Mouse (Mus musculus): ENCODE measurements around the gene Iqcf1. TPM values are rescaled to one million over a fixed set of nuclear protein-coding genes. Genes with fewer than 3 reads are reported as not detected.

The Iqcf1 gene
- polyA plus RNA-seq, 1 experiment from 2014 or later, result not detected

DNA sequence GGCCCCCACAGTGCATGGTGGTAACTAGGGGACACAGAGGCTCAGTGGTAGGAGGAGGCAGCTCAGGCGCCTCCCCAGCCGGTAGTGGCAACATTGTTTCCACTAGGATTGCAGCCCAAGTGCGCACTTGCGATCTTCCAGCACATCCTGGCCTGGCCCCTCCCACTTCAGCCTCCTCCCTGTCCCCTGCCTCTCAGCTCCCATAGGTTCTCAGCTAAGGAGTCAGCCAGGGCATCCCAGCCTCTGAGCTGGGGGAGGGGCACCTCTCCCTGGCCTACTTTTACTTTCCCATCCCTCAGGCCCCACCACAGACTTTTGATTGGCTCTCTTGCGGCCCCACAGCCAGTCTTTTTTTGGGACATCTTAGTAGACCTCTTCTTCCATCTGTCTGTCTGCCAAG lies 27.9 kb upstream of the Iqcf1 start:
- H3K9me3 ChIP-seq (ENCODE audit: control insufficient read depth, low read length), result no peaks in the 10 kb centered on the region
- ATAC-seq, result no peak
- H3K36me3 ChIP-seq (ENCODE audit: control insufficient read depth, insufficient read depth), result no peaks in the 10 kb centered on the region
- no peaks in the 10 kb centered on the region for H3K27me3 ChIP-seq (replicated peaks; ENCODE audit: control insufficient read depth, insufficient read depth, low read length)
- H3K4me3 ChIP-seq (replicated peaks; ENCODE audit: low read length), result no peak overlapping the region
- no peak overlapping the region for H3K27ac ChIP-seq (ENCODE audit: low read length)
- WGBS, result 10% methylated on average over 5 of the region's 5 CpGs
- no peak overlapping the region for H3K9ac ChIP-seq (replicated peaks; ENCODE audit: low read depth, low read length)
- H3K4me2 ChIP-seq (ENCODE audit: low read length), result no peak overlapping the region
- H3K4me1 ChIP-seq (replicated peaks; ENCODE audit: control insufficient read depth, insufficient read depth, low read length), result peaks cover 8% of the 10 kb centered on the region; the same call in 1 of the 2 replicates

DNA sequence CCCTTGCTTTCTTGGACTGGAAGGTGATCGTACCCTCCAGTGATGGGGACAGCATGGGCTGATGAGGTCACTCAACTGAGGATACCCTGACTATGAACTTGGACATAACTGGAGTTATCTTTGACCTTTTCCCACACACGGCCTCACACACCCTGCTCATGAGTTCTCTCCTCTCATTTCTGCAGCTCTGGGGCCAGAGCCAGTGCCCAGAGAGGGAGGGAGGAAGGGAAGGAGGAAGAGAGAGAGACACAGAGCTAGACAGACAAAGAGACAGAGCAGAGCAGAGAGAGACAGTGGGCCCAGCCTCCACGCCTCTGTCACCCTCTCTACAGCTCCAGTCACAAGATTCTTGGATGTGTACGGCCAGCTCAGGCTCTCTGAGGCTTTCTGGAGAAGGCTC lies 27.4 kb upstream of the Iqcf1 start:
- Histone ChIP-seq H3K4me1 (replicated peaks; ENCODE audit: control insufficient read depth, insufficient read depth, low read length) (peaks cover 8% of the 10 kb centered on the region; the same call in 1 of the 2 replicates), H3K27me3 (replicated peaks; ENCODE audit: control insufficient read depth, insufficient read depth, low read length) (no peaks in the 10 kb centered on the region), H3K4me2 (ENCODE audit: low read length) (no peak overlapping the region), H3K4me3 (replicated peaks; ENCODE audit: low read length) (no peak overlapping the region), H3K9me3 (ENCODE audit: control insufficient read depth, low read length) (no peaks in the 10 kb centered on the region), H3K27ac (ENCODE audit: low read length) (no peak overlapping the region), H3K9ac (replicated peaks; ENCODE audit: low read depth, low read length) (no peak overlapping the region), H3K36me3 (ENCODE audit: control insufficient read depth, insufficient read depth) (no peaks in the 10 kb centered on the region)
- ATAC-seq, result no peak
- WGBS, result 64% methylated on average over 4 of the region's 4 CpGs

- Histone ChIP-seq H3K4me2 (ENCODE audit: low read length) (no peak overlapping the region), H3K4me3 (replicated peaks; ENCODE audit: low read length) (no peak overlapping the region), H3K9ac (replicated peaks; ENCODE audit: low read depth, low read length) (no peak overlapping the region), H3K9me3 (ENCODE audit: control insufficient read depth, low read length) (no peaks in the 10 kb centered on the region), H3K36me3 (ENCODE audit: control insufficient read depth, insufficient read depth) (no peaks in the 10 kb centered on the region), H3K4me1 (replicated peaks; ENCODE audit: control insufficient read depth, insufficient read depth, low read length) (peaks cover 15% of the 10 kb centered on the region), H3K27me3 (replicated peaks; ENCODE audit: control insufficient read depth, insufficient read depth, low read length) (no peaks in the 10 kb centered on the region), H3K27ac (ENCODE audit: low read length) (no peak overlapping the region)
- 90% methylated on average over 16 of the region's 16 CpGs for WGBS
- no peak for ATAC-seq
Measured at GRCm38 (mm10) chr9:106473081-106473752, 26.6 kb upstream of the Iqcf1 start.

- H3K9ac ChIP-seq (replicated peaks; ENCODE audit: low read depth, low read length), result no peak overlapping the region
Measured at GRCm38 (mm10) chr9:106473753-106474105, 26.0 kb upstream of the Iqcf1 start.

DNA sequence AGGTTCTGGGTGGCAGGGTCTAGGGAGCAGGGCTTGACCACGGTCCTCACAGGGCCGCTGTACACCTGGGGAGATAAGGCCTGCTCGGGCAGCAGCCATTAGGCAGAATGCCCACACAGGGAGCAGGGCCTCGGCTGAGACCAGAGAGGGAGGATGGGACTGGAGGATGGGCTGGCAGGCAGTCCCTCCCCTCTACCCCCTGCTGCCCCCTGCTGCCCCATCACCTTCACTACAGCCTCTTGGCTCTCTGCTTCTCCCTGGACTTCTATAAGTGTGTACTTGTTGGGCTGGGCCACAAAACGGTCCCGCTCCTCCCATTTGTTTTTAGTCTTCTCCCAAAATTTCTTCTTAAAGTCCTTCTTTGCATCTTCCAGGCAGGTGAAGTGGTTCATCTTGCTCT lies 25.3 kb upstream of the Iqcf1 start:
- peaks cover 20% of the 10 kb centered on the region for H3K4me1 ChIP-seq (replicated peaks; ENCODE audit: control insufficient read depth, insufficient read depth, low read length)
- H3K4me2 ChIP-seq (ENCODE audit: low read length), result no peak overlapping the region
- no peaks in the 10 kb centered on the region for H3K9me3 ChIP-seq (ENCODE audit: control insufficient read depth, low read length)
- H3K27me3 ChIP-seq (replicated peaks; ENCODE audit: control insufficient read depth, insufficient read depth, low read length), result no peaks in the 10 kb centered on the region
- 3% methylated on average over 6 of the region's 6 CpGs for WGBS
- ATAC-seq, result no peak
- no peaks in the 10 kb centered on the region for H3K36me3 ChIP-seq (ENCODE audit: control insufficient read depth, insufficient read depth)
- no peak overlapping the region for H3K27ac ChIP-seq (ENCODE audit: low read length)
- H3K9ac ChIP-seq (replicated peaks; ENCODE audit: low read depth, low read length), result no peak overlapping the region
- H3K4me3 ChIP-seq (replicated peaks; ENCODE audit: low read length), result no peak overlapping the region

More at GRCm38 (mm10) chr9:106473753-106474105, 26.0 kb upstream of the Iqcf1 start:
- no peaks in the 10 kb centered on the region for H3K9me3 ChIP-seq (ENCODE audit: control insufficient read depth, low read length)
- WGBS, result 81% methylated on average over 5 of the region's 5 CpGs
- no peaks in the 10 kb centered on the region for H3K36me3 ChIP-seq (ENCODE audit: control insufficient read depth, insufficient read depth)
- H3K27me3 ChIP-seq (replicated peaks; ENCODE audit: control insufficient read depth, insufficient read depth, low read length), result no peaks in the 10 kb centered on the region
- H3K4me3 ChIP-seq (replicated peaks; ENCODE audit: low read length), result no peak overlapping the region
- no peak overlapping the region for H3K4me2 ChIP-seq (ENCODE audit: low read length)
- H3K4me1 ChIP-seq (replicated peaks; ENCODE audit: control insufficient read depth, insufficient read depth, low read length), result peaks cover 20% of the 10 kb centered on the region
- H3K27ac ChIP-seq (ENCODE audit: low read length), result no peak overlapping the region
- ATAC-seq, result no peak

GRCm38 (mm10) chr9:106475046-106475445 lies 24.7 kb upstream of the Iqcf1 start:
- H3K9ac ChIP-seq (replicated peaks; ENCODE audit: low read depth, low read length), result no peak overlapping the region

GRCm38 (mm10) chr9:106475663-106476001 lies 24.1 kb upstream of the Iqcf1 start, which contains the start of gene Rrp9:
Gene Rrp9, plus strand, starts transcription at chr9:106475963.
- Histone ChIP-seq H3K4me3 (replicated peaks; ENCODE audit: low read length) (0 out of 2 replicates have a peak within 1 kb of the TSS, but pooled peaks have one; percentile 6), H3K4me2 (ENCODE audit: low read length) (peak within 1 kb of the TSS; percentile 28), H3K27ac (ENCODE audit: low read length) (no peak within 1 kb of the TSS), H3K9me3 (ENCODE audit: control insufficient read depth, low read length) (no peaks in the 10 kb centered on the region), H3K4me1 (replicated peaks; ENCODE audit: control insufficient read depth, insufficient read depth, low read length) (peaks cover 20% of the 10 kb centered on the region), H3K9ac (replicated peaks; ENCODE audit: low read depth, low read length) (no peak within 1 kb of the TSS), H3K36me3 (ENCODE audit: control insufficient read depth, insufficient read depth) (no peaks in the 10 kb centered on the region), H3K27me3 (replicated peaks; ENCODE audit: control insufficient read depth, insufficient read depth, low read length) (no peaks in the 10 kb centered on the region)
- WGBS, result 88% methylated on average over 10 of the region's 10 CpGs
- no peak for ATAC-seq

More at GRCm38 (mm10) chr9:106475046-106475445, 24.7 kb upstream of the Iqcf1 start:
- Histone ChIP-seq H3K4me3 (replicated peaks; ENCODE audit: low read length) (no peak overlapping the region), H3K36me3 (ENCODE audit: control insufficient read depth, insufficient read depth) (no peaks in the 10 kb centered on the region), H3K27me3 (replicated peaks; ENCODE audit: control insufficient read depth, insufficient read depth, low read length) (no peaks in the 10 kb centered on the region), H3K4me1 (replicated peaks; ENCODE audit: control insufficient read depth, insufficient read depth, low read length) (peaks cover 20% of the 10 kb centered on the region), H3K27ac (ENCODE audit: low read length) (no peak overlapping the region), H3K9me3 (ENCODE audit: control insufficient read depth, low read length) (no peaks in the 10 kb centered on the region), H3K4me2 (ENCODE audit: low read length) (no peak overlapping the region)
- ATAC-seq, result no peak
- 69% methylated on average over 7 of the region's 7 CpGs for WGBS

DNA sequence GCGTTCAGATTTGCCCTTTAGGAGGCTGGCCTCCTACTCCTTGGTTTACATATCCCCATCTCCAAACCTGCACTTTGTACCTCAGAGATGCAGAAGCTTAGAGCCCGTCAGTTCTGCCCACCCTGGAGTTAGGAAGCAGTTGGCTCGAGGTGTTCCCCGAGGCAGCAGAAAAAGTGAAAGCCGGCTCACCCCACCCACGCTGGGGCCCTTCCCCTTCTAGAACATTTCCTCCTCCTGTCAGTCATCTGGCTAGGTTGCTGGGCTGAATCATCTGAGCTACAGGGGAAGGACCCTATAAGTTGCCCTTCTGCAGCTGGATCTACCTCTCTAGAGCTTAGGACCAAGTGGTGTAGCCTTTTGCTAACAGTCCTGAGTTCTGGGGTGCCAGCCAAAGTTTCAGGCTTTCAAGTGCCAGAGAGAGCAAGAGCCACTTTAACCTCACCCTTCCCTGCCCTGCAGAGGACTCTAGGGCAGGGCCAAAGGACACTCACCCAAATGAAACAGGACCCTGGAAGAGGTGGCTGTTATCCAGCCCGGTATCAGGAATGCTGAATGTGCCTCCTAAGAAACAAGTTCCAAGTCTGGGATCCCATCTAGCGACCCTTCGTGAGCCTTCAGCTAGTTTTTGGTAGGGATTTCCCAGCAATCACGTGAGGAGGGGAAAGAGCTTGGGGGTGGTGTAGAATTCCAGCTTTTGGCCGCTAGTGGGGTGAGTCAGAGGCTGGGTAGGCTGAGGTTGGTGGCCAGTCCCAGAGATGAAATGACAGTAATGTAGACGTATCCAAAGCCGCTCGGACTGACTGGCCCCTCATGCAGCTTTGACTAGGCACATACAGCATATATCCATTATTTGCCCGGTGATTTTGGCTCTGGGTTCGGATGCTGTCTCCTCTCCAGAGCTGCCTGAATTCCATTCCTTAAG lies 23.5 kb upstream of the Iqcf1 start:
- WGBS, result 35% methylated on average over 16 of the region's 16 CpGs
- H3K9me3 ChIP-seq (ENCODE audit: control insufficient read depth, low read length), result no peaks in the 10 kb centered on the region
- 0 out of 2 replicates have a peak overlapping the region, but pooled peaks have one; percentile 6 for H3K4me3 ChIP-seq (replicated peaks; ENCODE audit: low read length)
- no peaks in the 10 kb centered on the region for H3K36me3 ChIP-seq (ENCODE audit: control insufficient read depth, insufficient read depth)
- ATAC-seq, result no peak
- H3K27me3 ChIP-seq (replicated peaks; ENCODE audit: control insufficient read depth, insufficient read depth, low read length), result no peaks in the 10 kb centered on the region
- peaks cover 20% of the 10 kb centered on the region for H3K4me1 ChIP-seq (replicated peaks; ENCODE audit: control insufficient read depth, insufficient read depth, low read length)
- no peak overlapping the region for H3K27ac ChIP-seq (ENCODE audit: low read length)
- no peak overlapping the region for H3K9ac ChIP-seq (replicated peaks; ENCODE audit: low read depth, low read length)
- peak overlapping the region; percentile 28 for H3K4me2 ChIP-seq (ENCODE audit: low read length)

DNA sequence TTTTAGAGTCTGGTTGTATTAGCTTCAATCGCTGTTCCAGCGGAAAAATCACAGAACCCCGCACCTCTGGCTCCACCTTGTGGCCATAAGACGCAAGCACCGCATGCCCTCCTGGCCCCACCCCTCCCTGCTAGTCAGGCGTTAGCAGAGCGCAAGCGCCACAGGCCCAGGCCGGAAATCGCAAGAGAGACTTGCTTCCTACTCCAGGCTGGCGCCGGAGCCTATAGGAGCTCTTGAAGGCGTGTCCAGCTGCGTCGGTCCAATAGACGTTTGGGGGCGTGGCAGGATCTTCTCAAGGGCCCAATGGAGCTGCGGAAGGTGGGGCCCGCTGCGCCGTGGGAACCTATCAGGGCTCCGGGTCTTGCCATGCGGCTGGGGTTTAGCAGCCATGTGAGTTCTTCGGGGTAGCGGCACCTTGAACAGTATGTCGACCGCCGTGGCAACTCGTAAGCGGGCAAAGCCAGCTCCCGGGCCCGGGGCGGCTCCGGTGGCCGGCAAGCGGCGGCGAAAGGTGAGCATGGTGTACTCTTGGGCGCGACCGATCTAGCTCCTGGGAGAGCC lies 22.8 kb upstream of the Iqcf1 start, which contains the start of gene Parp3:
TSS of gene Parp3 (minus strand) at position 26 of the 561 bp plus-strand sequence.
- no peak within 1 kb of the TSS for H3K27ac ChIP-seq (ENCODE audit: low read length)
- peak; percentile 99 for ATAC-seq
- H3K27me3 ChIP-seq (replicated peaks; ENCODE audit: control insufficient read depth, insufficient read depth, low read length), result no peaks in the 10 kb centered on the region
- peaks cover 20% of the 10 kb centered on the region for H3K4me1 ChIP-seq (replicated peaks; ENCODE audit: control insufficient read depth, insufficient read depth, low read length)
- WGBS, result under 1% methylated on average over 41 of the region's 41 CpGs
- H3K4me3 ChIP-seq (replicated peaks; ENCODE audit: low read length), result peak within 1 kb of the TSS; percentile 66
- H3K4me2 ChIP-seq (ENCODE audit: low read length), result peak within 1 kb of the TSS; percentile 77
- H3K9ac ChIP-seq (replicated peaks; ENCODE audit: low read depth, low read length), result peak within 1 kb of the TSS; percentile 56
- no peaks in the 10 kb centered on the region for H3K36me3 ChIP-seq (ENCODE audit: control insufficient read depth, insufficient read depth)
- no peaks in the 10 kb centered on the region for H3K9me3 ChIP-seq (ENCODE audit: control insufficient read depth, low read length)

Measured in forebrain, embryonic 16.5 days (tissue).